Mouse (Mus musculus) CH12.LX (cell line): Measurements from ENCODE around the gene Col24a1.

Source experiments
- CTCF ChIP-seq, 2 experiments: IDR thresholded peaks in 1 of 2; conservative IDR thresholded peaks in 1 of 2; 2 replicates each; pipeline ENCODE4 v1.5.1; 2011 to 2012; ENCODE audit warnings: low read depth in 2 of 2, low read length in 2 of 2, improper control_type of control experiment in 1 of 2, inconsistent platforms in 1 of 2, mild to moderate bottlenecking in 1 of 2, moderate library complexity in 1 of 2
- E2F4 ChIP-seq: IDR thresholded peaks from 2 replicates; pipeline ENCODE4 v1.6.1; 2011; ENCODE audit warnings: low read depth, low read length, improper control_type of control experiment; ENCODE audit not compliant: insufficient replicate concordance
- ELF1 ChIP-seq: IDR thresholded peaks from 2 replicates; pipeline ENCODE4 v1.6.1; 2014; ENCODE audit warnings: low read depth, mild to moderate bottlenecking, inconsistent platforms, low read length, improper control_type of control experiment
- GABPA ChIP-seq: IDR thresholded peaks from 2 replicates; pipeline ENCODE4 v1.6.1; 2012; ENCODE audit warnings: low read depth, low read length, improper control_type of control experiment, inconsistent platforms; ENCODE audit not compliant: insufficient replicate concordance
- MAX ChIP-seq: IDR thresholded peaks from 2 replicates; pipeline ENCODE4 v1.6.1; 2011; ENCODE audit warnings: low read length, improper control_type of control experiment
- POLR2AphosphoS2 ChIP-seq: IDR thresholded peaks from 2 replicates; pipeline ENCODE4 v1.6.1; 2011; ENCODE audit warnings: low read depth, low read length, improper control_type of control experiment
- SIN3A ChIP-seq: IDR thresholded peaks from 2 replicates; pipeline ENCODE4 v1.6.1; 2012; ENCODE audit warnings: low read length, improper control_type of control experiment, inconsistent platforms
- TBP ChIP-seq: conservative IDR thresholded peaks from 2 replicates; pipeline ENCODE4 v1.6.1; 2011; ENCODE audit warnings: low read depth, low read length, improper control_type of control experiment
- USF1 ChIP-seq: IDR thresholded peaks from 2 replicates; pipeline ENCODE4 v1.6.1; 2014; ENCODE audit warnings: low read depth, mild to moderate bottlenecking, inconsistent platforms, low read length, improper control_type of control experiment

DNA sequence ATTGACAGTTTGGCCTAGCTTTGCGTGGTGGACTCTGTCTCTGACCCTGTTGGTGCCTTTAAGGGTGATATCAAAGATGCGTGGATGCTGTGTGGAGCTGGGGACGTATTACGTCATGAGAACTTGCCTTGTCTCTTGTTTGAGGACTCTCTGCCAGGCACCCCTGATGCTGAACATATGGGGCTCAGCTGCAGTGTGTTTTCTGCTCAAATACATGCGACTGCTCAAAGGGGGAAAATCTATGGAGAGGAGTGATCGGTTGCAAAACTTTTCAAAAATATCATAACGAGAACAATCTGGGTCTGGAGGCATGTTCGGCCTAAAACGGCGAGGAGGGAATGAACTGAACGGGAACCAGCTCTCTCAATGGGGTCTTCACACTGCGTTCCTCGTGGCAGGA is 90.8 kb downstream of the Col24a1 start:
- no peak for TF ChIP-seq CTCF (conservative IDR thresholded peaks at IDR 0.05 in 1 of 2, IDR thresholded peaks at IDR 0.05 in 1 of 2; ENCODE audit: low read depth in 2 of 2, low read length in 2 of 2)
- no peak for TF ChIP-seq USF1
- TF ChIP-seq SIN3A, result no peak
- TF ChIP-seq GABPA, result no peak
- TF ChIP-seq E2F4, result no peak
- TF ChIP-seq ELF1, result no peak
- TF ChIP-seq TBP, result no peak
- no peak for TF ChIP-seq MAX
- no peak for TF ChIP-seq POLR2AphosphoS2
